Mouse (Mus musculus) cerebellum, adult 11-12 months (tissue): ENCODE measurements around the gene Sf3b3.

Experiments
- DNase-seq: peaks from one replicate; pipeline ENCODE4 v3.0.0; 2022

Gene Sf3b3

GRCm38 (mm10) chr8:110847171-110847549 lies 573 bp upstream of the Sf3b3 start:
- no peak for DNase-seq

GRCm38 (mm10) chr8:110845821-110846404 lies 674 bp downstream of the Sf3b3 start:
- no peak for DNase-seq

GRCm38 (mm10) chr8:110844941-110845340 lies 1.6 kb downstream of the Sf3b3 start:
- no peak for DNase-seq

- DNase-seq, result no peak
These were observed 3.4 kb downstream of the Sf3b3 start for GRCm38 (mm10) chr8:110843207-110843606.

GRCm38 (mm10) chr8:110842012-110842574 lies 4.5 kb downstream of the Sf3b3 start:
- DNase-seq, result no peak

GRCm38 (mm10) chr8:110831956-110832355 lies 14.6 kb downstream of the Sf3b3 start:
- no peak for DNase-seq

GRCm38 (mm10) chr8:110828511-110828910 lies 18.1 kb downstream of the Sf3b3 start:
- DNase-seq, result no peak

DNA sequence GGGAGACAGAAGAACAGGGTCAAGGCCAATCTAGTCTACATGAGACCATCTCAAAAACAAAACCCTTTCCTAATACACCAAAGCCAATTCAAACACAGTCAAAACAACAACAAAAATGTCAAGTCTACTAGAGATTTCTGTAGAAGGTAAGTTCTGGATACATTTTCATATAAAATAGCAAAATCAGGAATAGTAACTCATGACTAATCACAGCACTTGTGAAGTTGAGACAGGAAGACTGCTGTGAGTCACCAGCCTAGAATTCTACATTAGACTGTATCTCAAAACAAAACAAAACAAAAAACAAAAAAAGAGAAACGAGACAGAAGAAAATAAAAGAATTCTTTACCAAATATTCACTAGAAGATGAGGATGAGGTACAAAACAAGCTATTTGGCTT lies 21.7 kb downstream of the Sf3b3 start:
- DNase-seq, result no peak

GRCm38 (mm10) chr8:110821960-110822359 lies 24.6 kb downstream of the Sf3b3 start:
- no peak for DNase-seq

DNA sequence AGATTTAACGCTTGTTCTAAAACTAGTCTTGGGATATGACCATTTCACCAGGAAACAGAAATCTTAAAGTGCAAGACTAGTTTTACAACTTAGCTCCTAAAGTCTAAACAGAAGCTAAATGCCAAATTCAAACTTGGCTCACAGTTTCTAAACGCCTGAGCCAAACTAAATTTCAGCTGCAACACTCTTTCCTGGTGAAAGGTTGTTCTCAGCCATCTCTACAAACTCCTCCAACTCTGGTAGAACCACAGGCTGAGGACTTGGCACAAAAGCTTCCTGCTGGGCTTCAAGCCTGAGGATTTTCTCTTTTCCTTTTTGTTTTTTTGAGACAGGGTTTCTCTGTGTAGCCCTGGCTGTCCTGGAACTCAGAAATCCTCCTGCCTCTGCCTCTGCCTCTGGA lies 26.3 kb downstream of the Sf3b3 start:
- no peak for DNase-seq

DNA sequence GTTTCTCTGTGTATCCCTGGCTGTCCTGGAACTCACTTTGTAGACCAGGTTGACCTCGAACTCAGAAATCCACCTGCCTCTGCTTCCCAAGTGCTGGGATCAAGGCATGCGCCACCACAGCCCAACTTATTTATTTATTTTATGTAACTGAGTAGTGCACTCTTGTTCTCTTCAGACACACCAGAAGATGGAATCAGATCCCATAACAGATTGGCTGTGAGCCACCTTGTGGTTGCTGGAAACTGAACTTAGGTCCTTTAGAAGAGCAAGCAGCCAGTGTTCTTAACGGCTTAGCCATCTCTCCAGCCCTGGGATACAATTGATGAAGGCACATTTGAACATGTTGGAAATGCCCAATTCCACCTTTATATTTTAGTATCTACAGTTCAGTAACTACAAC lies 28.0 kb downstream of the Sf3b3 start:
- DNase-seq, result no peak

DNA sequence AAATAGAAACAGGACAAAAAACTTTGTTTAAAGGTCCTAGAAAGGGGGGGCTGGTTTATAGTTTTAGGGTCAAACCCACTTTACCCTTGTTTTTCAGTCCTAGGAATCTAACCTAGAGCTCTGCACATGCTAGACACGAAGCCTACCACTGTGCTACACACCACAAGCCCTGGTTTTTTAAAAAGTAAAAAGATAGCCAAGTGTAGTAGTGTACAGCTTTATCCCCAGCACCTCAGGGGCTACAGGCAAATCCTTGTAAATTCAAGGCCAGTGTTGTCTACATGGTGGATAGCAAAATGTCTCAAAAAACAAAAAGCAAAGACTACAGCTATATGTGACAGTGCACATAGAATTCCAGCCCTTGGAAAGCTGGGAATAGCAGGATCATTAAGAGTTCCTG lies 29.6 kb downstream of the Sf3b3 start:
- no peak for DNase-seq

DNA sequence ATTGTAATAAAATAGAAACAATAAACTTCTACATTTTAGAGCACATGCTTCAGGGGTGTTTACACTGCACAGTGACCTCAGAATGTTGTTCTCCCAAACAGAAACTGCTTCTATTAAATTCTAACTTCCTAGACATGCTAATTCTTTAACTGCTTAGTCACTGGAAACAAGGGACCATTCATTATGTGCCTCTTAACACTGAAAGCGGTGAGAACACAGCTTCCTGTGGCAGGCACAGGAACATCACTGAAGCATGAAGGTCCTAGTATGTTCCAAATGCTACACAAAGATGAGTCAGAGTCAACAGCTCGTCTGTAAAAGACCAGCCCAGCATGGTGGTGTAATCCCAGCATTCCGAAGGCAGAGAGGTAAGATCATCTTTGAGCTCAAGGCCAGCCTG lies 31.3 kb downstream of the Sf3b3 start:
- DNase-seq, result no peak

DNA sequence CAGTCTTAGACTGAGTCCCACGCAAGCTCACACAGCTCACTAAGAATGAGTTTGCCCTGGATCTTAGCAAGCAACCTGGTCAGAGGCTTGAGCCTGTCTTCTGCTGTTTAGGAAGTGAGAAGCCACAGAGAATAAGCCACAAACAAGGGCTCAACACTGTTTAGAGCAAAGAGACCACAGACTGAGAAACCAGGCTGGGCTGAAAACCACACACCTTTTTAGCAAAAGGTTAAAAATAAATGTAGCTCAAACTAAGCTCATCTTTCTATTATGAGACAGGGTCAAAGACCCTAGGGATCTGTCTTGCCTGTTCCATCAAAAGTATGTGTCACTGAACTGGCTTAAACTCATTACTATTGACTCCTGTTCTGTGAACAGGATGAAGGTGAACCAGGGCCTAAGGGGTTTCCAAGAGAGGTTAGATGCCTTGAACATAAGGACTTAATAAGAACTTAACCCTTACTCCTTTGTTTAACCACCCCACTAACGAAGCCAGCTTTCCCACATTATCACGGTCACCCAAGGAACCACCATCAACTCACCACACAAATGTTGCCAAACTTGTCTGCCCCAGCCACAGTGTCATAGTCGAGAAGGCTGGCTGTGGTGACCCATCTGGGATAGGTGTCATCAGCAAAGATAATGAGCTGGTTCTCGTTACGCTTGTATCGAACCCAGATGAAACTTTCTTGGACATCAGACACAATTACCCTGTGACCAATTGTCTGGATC lies 33.3 kb downstream of the Sf3b3 start:
- DNase-seq, result no peak

DNA sequence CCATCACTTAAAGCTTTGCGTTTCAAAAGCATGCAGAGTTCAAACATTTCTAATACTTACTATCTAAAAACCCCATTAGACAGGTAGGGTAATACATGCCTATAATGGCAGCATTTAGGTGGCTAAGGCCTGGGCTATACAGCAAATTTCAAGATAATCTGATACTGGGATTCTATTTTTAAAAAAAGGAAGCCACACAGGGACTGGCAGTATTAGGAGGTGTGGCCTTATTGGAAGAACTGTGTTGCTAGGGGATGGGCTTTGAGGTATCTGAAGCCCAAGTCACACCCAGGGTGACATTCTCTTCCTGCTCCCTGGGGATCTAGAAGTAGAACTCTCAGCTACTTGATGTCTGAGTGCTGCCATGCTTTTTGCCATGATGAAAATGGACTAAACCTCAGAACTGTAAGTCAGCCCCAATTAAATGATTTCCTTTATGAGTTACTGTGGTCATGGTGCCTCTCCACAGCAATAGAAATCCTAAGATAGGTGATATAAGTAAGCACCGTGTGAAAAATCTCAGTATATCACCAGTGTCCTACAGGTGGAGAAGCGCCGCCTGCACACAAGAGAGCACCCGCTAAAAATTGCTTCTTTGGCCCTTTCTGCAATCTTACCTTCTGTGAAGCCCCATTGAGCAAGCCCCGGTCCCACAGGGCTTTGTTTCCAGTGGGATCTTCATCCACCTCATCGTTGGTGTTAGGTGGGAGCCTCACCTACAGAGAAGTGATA lies 34.1 kb downstream of the Sf3b3 start:
- no peak for DNase-seq

DNA sequence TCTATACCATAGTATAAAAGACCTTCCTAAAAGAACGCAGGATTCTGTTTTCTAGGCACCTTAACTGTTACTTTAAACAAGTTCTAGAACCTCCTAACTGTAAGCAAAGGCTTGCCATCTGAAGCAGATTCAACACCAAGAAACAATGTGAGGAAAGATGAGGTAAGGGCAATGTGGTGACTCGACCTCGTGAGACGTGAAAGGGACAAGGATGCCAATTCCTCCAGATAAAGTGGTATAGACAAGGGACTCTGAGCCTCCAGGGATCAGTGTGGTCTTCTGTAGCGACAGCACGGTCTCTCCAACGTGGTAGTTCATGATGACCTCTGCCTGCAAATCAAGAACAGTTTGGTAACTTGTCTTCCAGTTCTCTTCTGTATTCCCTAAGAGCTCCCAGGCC lies 34.8 kb downstream of the Sf3b3 start:
- DNase-seq, result no peak

- DNase-seq, result no peak
These were observed 35.5 kb downstream of the Sf3b3 start for GRCm38 (mm10) chr8:110811116-110811515.

GRCm38 (mm10) chr8:110810481-110811065 lies 36.0 kb downstream of the Sf3b3 start:
- DNase-seq, result no peak

DNA sequence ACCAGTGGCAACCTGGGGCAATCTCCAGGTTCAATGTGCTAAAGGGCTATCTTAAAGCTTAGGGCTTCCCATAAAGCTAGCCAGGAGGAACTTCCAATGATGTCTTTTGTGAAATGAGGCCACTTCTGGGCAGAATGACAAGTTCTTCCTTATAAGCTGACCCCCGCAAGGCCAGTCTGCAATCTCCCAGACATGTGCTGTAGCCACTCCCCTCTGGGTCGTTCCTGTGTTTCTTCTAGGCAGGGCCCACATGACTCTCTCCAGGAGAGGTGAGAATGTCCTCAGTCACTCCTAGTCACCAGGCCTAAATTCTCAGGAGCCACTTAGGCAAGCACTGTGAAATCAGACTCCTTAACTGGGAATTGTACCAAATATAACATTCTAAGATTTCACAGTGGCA lies 36.8 kb downstream of the Sf3b3 start:
- DNase-seq, result no peak

GRCm38 (mm10) chr8:110808495-110809472 lies 37.8 kb downstream of the Sf3b3 start:
- no peak for DNase-seq

DNA sequence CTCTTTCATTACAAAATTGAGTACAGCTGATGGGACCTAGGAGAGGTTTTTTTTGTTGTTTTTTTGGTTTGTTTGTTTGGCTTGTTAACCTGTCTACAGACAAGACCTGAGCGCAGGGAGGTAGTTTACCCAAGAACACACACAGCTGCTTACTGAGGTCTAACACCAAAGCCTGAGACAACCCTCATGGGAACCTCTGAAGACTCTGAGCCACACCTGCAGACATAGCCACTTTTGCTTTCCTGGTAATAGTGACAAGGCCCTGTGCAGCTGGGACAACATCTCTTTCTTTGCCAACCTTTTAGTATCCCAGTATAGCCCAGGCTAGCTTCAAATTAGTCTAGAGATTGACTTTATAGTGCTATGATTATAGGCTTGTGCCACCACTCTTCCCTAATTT lies 40.4 kb downstream of the Sf3b3 start:
- no peak for DNase-seq

- DNase-seq, result no peak
These were observed 40.9 kb downstream of the Sf3b3 start, which contains the start of gene Il34 for GRCm38 (mm10) chr8:110805669-110806068. Gene Il34 (minus strand): TSS chr8:110805924.
